Mouse (Mus musculus) heart, adult 2 months (tissue): ENCODE results near the gene Cdca4. TPM values are rescaled to one million over a fixed set of nuclear protein-coding genes. Genes with fewer than 3 reads are reported as not detected.

Experiments
- DNase-seq, 2 experiments: peaks; one replicate each; pipeline ENCODE4 v3.0.0; 2021
- H3K27ac ChIP-seq: fragments of 200-600 bp; 2 replicates; pipeline ENCODE4 v1.8.1; 2022
- H3K27me3 ChIP-seq: fragments of 200-500 bp; 2 replicates; pipeline ENCODE4 v1.6.1; 2012; ENCODE audit warnings: mild to moderate bottlenecking, low read length, inconsistent platforms, mixed read lengths; ENCODE audit not compliant: control insufficient read depth, insufficient read depth
- H3K36me3 ChIP-seq: fragments of 200-500 bp; 2 replicates; pipeline ENCODE4 v1.6.1; 2012; ENCODE audit warnings: low read length, inconsistent platforms; ENCODE audit not compliant: control insufficient read depth, insufficient read depth
- H3K4me1 ChIP-seq: fragments of 200-500 bp; 2 replicates; pipeline ENCODE4 v1.6.1; 2011; ENCODE audit warnings: low read length; ENCODE audit not compliant: control insufficient read depth, insufficient read depth
- H3K4me3 ChIP-seq: fragments of 200-600 bp; 2 replicates; pipeline ENCODE4 v1.8.1; 2022
- H3K79me2 ChIP-seq: fragments of 200-500 bp; replicated peaks from 2 replicates; pipeline ENCODE4 v1.6.1; 2012; ENCODE audit warnings: mild to moderate bottlenecking, inconsistent platforms, low read length, moderate library complexity, mixed read lengths; ENCODE audit not compliant: control insufficient read depth, insufficient read depth
- H3K9ac ChIP-seq: fragments of 200-500 bp; 2 replicates; pipeline ENCODE4 v1.6.1; 2012; ENCODE audit warnings: low read depth, mild to moderate bottlenecking, control low read depth, inconsistent platforms, low read length, mixed read lengths
- CTCF ChIP-seq: fragments of 200-600 bp; IDR thresholded peaks from 2 replicates; pipeline ENCODE4 v1.8.1; 2022; ENCODE audit warnings: antibody characterized with exemption, mild to moderate bottlenecking, moderate library complexity
- EP300 ChIP-seq: fragments of 200-500 bp; IDR thresholded peaks from 2 replicates; pipeline ENCODE4 v1.6.1; 2011; ENCODE audit warnings: low read depth, low read length, control low read depth; ENCODE audit not compliant: insufficient read depth
- POLR2A ChIP-seq: fragments of 200-500 bp; IDR thresholded peaks from 2 replicates; pipeline ENCODE4 v1.6.1; 2011; ENCODE audit warnings: mild to moderate bottlenecking, low read depth, low read length, control low read depth; ENCODE audit not compliant: insufficient read depth
- WGBS: fragments of 180-500 bp; shearing (Covaris S2); methylation state at CpG from one replicate; pipeline ENCODE4 v1.1.7; 2018; 5-methylcytosine and 5-hydroxymethylcytosine counted together
- intact Hi-C: fragments of 180-260 bp; cut with DNase I; formaldehyde crosslinking; loops from one replicate; pipeline ENCODE4 v1.15.1; 2025
- polyA plus RNA-seq: library from polyadenylated mRNA; depleted of rRNA; stranded (reverse); fragments of >200 nt; gene quantifications from 2 replicates; pipeline ENCODE4 v1.2.3, GENCODE M21; 2012
- total RNA-seq, 2 experiments: library from RNA; stranded (reverse); gene quantifications; 2 replicates each; pipeline ENCODE4 v1.2.3; 2021

The Cdca4 gene
- total and polyA plus RNA-seq, 3 experiments = 5.3 to 7.6 (median 6.6) TPM

GRCm38 (mm10) chr12:112860765-112861164 lies 31.5 kb upstream of the Cdca4 start:
- H3K4me3 ChIP-seq = no peak overlapping the region
- peak in 1 of 2 experiments; percentile 54 for DNase-seq
- TF ChIP-seq POLR2A (no peak), EP300 (no peak), CTCF (no peak)
- H3K27me3 ChIP-seq = no peaks in the 10 kb centered on the region
- WGBS = 68% methylated on average over 7 of the region's 7 CpGs
- H3K36me3 ChIP-seq = no peaks in the 10 kb centered on the region
- intact Hi-C loops = no loop called here
- H3K4me1 ChIP-seq = no peaks in the 10 kb centered on the region
- no peak overlapping the region for H3K27ac ChIP-seq
- H3K9ac ChIP-seq = no peak overlapping the region
- no peaks in the 10 kb centered on the region for H3K79me2 ChIP-seq

GRCm38 (mm10) chr12:112859930-112860329 lies 30.7 kb upstream of the Cdca4 start:
- Histone ChIP-seq H3K27me3 (no peaks in the 10 kb centered on the region), H3K27ac (no peak overlapping the region), H3K4me3 (no peak overlapping the region), H3K4me1 (no peaks in the 10 kb centered on the region), H3K9ac (no peak overlapping the region), H3K36me3 (no peaks in the 10 kb centered on the region), H3K79me2 (no peaks in the 10 kb centered on the region)
- TF ChIP-seq EP300 (no peak), CTCF (no peak), POLR2A (no peak)
- intact Hi-C loops = no loop called here
- DNase-seq = peak in 1 of 2 experiments; percentile 34
- 65% methylated on average over 8 of the region's 8 CpGs for WGBS

- Histone ChIP-seq H3K36me3 (no peaks in the 10 kb centered on the region), H3K4me3 (no peak overlapping the region), H3K9ac (no peak overlapping the region), H3K27me3 (no peaks in the 10 kb centered on the region), H3K4me1 (no peaks in the 10 kb centered on the region), H3K27ac (no peak overlapping the region), H3K79me2 (no peaks in the 10 kb centered on the region)
- intact Hi-C loops = no loop called here
- 89% methylated on average over 9 of the region's 9 CpGs for WGBS
- TF ChIP-seq EP300 = no peak
- TF ChIP-seq CTCF = no peak
- TF ChIP-seq POLR2A = no peak
- DNase-seq = no peak
These were observed 29.5 kb upstream of the Cdca4 start for GRCm38 (mm10) chr12:112858581-112859336.

GRCm38 (mm10) chr12:112857021-112857925 lies 28.1 kb upstream of the Cdca4 start:
- WGBS = 66% methylated on average over 9 of the region's 9 CpGs
- intact Hi-C loops = no loop called here
- no peak overlapping the region for H3K27ac ChIP-seq
- no peaks in the 10 kb centered on the region for H3K27me3 ChIP-seq
- H3K9ac ChIP-seq = no peak overlapping the region
- no peaks in the 10 kb centered on the region for H3K79me2 ChIP-seq
- no peaks in the 10 kb centered on the region for H3K4me1 ChIP-seq
- no peak for TF ChIP-seq CTCF
- no peak for TF ChIP-seq EP300
- TF ChIP-seq POLR2A = no peak
- no peaks in the 10 kb centered on the region for H3K36me3 ChIP-seq
- no peak for DNase-seq
- H3K4me3 ChIP-seq = no peak overlapping the region

- intact Hi-C loops = no loop called here
- WGBS = 78% methylated on average over 3 of the region's 3 CpGs
- Histone ChIP-seq H3K79me2 (no peaks in the 10 kb centered on the region), H3K9ac (no peak overlapping the region), H3K27ac (no peak overlapping the region), H3K4me3 (no peak overlapping the region), H3K27me3 (no peaks in the 10 kb centered on the region), H3K4me1 (no peaks in the 10 kb centered on the region), H3K36me3 (no peaks in the 10 kb centered on the region)
- DNase-seq = no peak
- TF ChIP-seq POLR2A = no peak
- TF ChIP-seq CTCF = no peak
- TF ChIP-seq EP300 = no peak
These were observed 27.1 kb upstream of the Cdca4 start for GRCm38 (mm10) chr12:112856338-112856737.
